In the genomic region with DNA sequence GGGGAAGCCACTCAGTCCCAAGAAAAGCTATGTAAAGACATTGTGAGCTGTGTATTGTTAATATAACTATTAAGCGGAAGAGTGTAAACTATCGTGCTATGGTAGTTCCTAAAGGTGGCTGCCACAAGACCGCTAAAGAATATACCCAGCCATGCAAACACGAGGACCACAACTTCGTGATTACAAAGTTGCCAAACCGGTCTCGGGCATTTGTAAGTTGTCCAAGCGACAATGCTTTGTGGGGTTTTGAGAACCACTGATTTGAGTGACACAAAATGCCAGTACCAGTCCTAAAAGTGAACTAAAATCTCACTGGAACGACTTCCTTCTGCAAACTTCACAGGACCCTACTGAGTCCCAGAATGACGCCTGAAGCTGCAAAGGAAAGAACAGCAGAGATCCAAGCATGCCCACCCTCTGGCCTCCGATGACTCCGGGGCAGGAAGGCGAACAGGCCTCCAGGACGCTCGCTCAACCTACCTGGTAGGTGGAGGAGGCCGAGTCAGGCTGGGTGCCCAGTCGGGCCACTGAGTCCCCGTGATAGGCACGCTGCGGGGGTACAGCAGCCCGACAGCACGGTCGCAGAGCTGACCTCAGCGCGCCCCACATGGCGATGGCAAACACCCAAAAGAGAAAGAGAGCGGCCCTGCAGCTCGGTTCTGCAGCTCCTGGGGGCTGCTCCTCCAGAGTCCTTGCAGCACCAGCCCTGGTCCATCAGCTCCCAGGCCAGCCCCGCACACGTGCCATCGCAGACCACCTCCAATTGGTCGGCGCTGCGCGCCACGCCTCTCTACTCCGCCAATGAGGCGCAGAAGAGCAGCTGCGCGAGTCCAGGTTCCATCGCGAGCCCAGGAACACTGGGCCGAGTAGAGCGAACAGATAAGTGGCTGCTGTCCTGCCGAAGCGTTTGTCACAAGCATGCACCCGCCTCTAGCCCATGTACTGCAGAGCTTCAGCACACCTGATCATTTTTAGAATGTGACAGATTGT, we compare ENCODE assay signal across 8 mouse cellular contexts. TPM values are rescaled to one million over a fixed set of nuclear protein-coding genes. Genes with fewer than 3 reads are reported as not detected.
DNase-seq lines count a peak whose midpoint lies in the region; ATAC-seq lines count a peak whose summit lies in the region.

A gene (minus strand): TSS at position 734 of the 990 bp plus-strand sequence.

- no peak within 1 kb of the TSS for H3K27ac ChIP-seq in brown adipose tissue, adult 24 weeks (replicated peaks; ENCODE audit: low read depth, low read length)
- H3K27ac ChIP-seq in heart, embryonic 13.5 days (replicated peaks), result peak within 1 kb of the TSS; percentile 65
- H3K27ac ChIP-seq in liver, embryonic 12.5 days, result peak within 1 kb of the TSS; percentile 60; the same call in 1 of the 2 replicates
- H3K27ac ChIP-seq in stomach, embryonic 15.5 days, result peak within 1 kb of the TSS; percentile 75

- H3K9me3 ChIP-seq in heart, embryonic 13.5 days, result no peaks in the 10 kb centered on the region
- no peaks in the 10 kb centered on the region for H3K9me3 ChIP-seq in liver, embryonic 12.5 days (replicated peaks)
- H3K9me3 ChIP-seq in stomach, embryonic 15.5 days, result no peaks in the 10 kb centered on the region

- peak within 1 kb of the TSS; percentile 73 for H3K4me3 ChIP-seq in brown adipose tissue, adult 24 weeks (ENCODE audit: insufficient read depth, low read depth, low read length)
- peak within 1 kb of the TSS; percentile 77 for H3K4me3 ChIP-seq in heart, embryonic 13.5 days
- peak within 1 kb of the TSS; percentile 65 for H3K4me3 ChIP-seq in liver, embryonic 12.5 days
- peak within 1 kb of the TSS; percentile 74 for H3K4me3 ChIP-seq in stomach, embryonic 15.5 days (replicated peaks)

- no peaks in the 10 kb centered on the region for H3K27me3 ChIP-seq in heart, embryonic 13.5 days (replicated peaks)
- no peaks in the 10 kb centered on the region for H3K27me3 ChIP-seq in liver, embryonic 12.5 days (replicated peaks)
- no peaks in the 10 kb centered on the region for H3K27me3 ChIP-seq in stomach, embryonic 15.5 days (replicated peaks)

- peak within 1 kb of the TSS; percentile 88 for H3K9ac ChIP-seq in heart, embryonic 13.5 days
- H3K9ac ChIP-seq in liver, embryonic 12.5 days, result peak within 1 kb of the TSS; percentile 69
- peak within 1 kb of the TSS; percentile 68; the same call in 1 of the 2 replicates for H3K9ac ChIP-seq in stomach, embryonic 15.5 days

- peaks cover 6% of the 10 kb centered on the region for H3K36me3 ChIP-seq in heart, embryonic 13.5 days
- H3K36me3 ChIP-seq in liver, embryonic 12.5 days, result peaks cover 5% of the 10 kb centered on the region
- 0 out of 2 replicates have a peak, but pooled peaks cover 5% of the 10 kb centered on the region for H3K36me3 ChIP-seq in stomach, embryonic 15.5 days

- WGBS in heart, embryonic 13.5 days, result 3% methylated on average over 44 of the region's 47 CpGs
- WGBS in liver, embryonic 12.5 days (ENCODE audit: insufficient replicate concordance), result 4% methylated on average over 47 of the region's 47 CpGs
- WGBS in stomach, embryonic 15.5 days, result 2% methylated on average over 47 of the region's 47 CpGs

- DNase-seq in CD4-positive, CD25-positive, alpha-beta regulatory T cell, adult 2 months (ENCODE audit: low read depth, low spot score), result peak; percentile 86
- DNase-seq in fat pad, adult 2 months (ENCODE audit: extremely low read depth, low read depth, low spot score), result peak; percentile 46
- peak; percentile 93 for DNase-seq in kidney, postnatal 10 days
- DNase-seq in natural killer cell, adult 2 months (ENCODE audit: low spot score in 2 of 2), result peak; percentile 52 to 62

- H3K4me2 ChIP-seq in heart, embryonic 13.5 days, result peak within 1 kb of the TSS; percentile 94
- H3K4me2 ChIP-seq in liver, embryonic 12.5 days, result peak within 1 kb of the TSS; percentile 85
- H3K4me2 ChIP-seq in stomach, embryonic 15.5 days, result peak within 1 kb of the TSS; percentile 69

- peaks cover 8% of the 10 kb centered on the region for H3K4me1 ChIP-seq in brown adipose tissue, adult 24 weeks (ENCODE audit: control insufficient read depth, insufficient read depth, insufficient read length, low read length)
- H3K4me1 ChIP-seq in heart, embryonic 13.5 days, result peaks cover 25% of the 10 kb centered on the region
- H3K4me1 ChIP-seq in liver, embryonic 12.5 days, result peaks cover 28% of the 10 kb centered on the region
- H3K4me1 ChIP-seq in stomach, embryonic 15.5 days, result no peaks in the 10 kb centered on the region; the same call in 1 of the 2 replicates

- ATAC-seq in heart, embryonic 13.5 days (ENCODE audit: extremely low read depth, insufficient number of reproducible peaks, low FRiP score, low TSS enrichment), result peak; percentile 100
- peak; percentile 100 for ATAC-seq in liver, embryonic 12.5 days
- ATAC-seq in stomach, embryonic 15.5 days (ENCODE audit: insufficient read depth, low FRiP score, low read depth), result peak; percentile 100

RNA-seq across cellular contexts. Expression of the gene that starts here (rescaled TPM):
- polyA plus RNA-seq in brown adipose tissue, adult 24 weeks (2012; ENCODE audit: insufficient read depth, insufficient read length, missing spikeins), result 128 and 167 TPM in 2 replicates
- 24.7 and 27.8 TPM in 2 replicates for polyA plus RNA-seq in heart, embryonic 13.5 days (2015; fragmentation: Nextera tagmentation; extraction: Ambion mirVana)
- polyA plus RNA-seq in liver, embryonic 12.5 days (2016; fragmentation: Nextera tagmentation; extraction: Ambion mirVana), result 19.7 and 20.3 TPM in 2 replicates
- 47.6 and 56.9 TPM in 2 replicates for polyA plus RNA-seq in stomach, embryonic 15.5 days (2015; fragmentation: Nextera tagmentation; extraction: Ambion mirVana)
